Mouse (Mus musculus): ENCODE data around the gene Spsb3.

Spsb3 gene

DNA sequence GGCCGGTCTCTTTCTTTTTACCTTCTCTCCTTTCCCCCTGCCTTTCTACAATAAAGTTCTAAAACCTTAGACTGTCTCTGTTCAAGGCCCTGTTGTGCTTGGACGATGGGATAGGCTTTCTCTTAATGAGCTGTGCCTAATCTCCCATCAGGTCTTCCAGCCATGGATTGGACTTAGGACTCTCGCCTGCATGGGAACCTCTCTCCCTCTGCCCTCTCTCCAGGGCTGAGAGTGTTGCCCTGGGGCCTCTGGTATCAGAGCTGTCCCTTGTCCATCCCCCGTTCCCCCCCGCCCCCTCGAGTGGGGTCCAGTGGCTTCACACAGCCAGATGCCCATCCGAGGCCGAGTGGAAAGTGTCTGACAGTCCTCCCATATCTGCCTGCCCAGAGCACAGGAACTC lies 11.5 kb upstream of the Spsb3 start:
- no peak for DNase-seq

- no peak for DNase-seq
These were observed 8.9 kb upstream of the Spsb3 start for GRCm38 (mm10) chr17:24877336-24878116.

DNA sequence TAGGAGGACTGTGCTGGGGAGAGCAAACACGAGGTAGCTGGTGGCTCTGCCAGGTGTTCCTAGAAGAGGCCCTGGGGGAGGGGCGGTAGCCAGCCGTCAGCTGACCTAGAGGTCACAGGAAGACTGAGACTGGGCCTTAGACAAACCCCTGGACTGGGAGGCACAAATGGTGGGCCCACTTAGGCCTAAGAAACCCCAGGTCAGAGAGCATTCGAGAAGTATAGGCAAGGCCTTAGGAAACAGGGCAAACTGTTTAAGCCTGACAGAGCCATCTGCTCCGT lies 8.4 kb upstream of the Spsb3 start:
- peak; percentile 48 to 69 for DNase-seq

DNA sequence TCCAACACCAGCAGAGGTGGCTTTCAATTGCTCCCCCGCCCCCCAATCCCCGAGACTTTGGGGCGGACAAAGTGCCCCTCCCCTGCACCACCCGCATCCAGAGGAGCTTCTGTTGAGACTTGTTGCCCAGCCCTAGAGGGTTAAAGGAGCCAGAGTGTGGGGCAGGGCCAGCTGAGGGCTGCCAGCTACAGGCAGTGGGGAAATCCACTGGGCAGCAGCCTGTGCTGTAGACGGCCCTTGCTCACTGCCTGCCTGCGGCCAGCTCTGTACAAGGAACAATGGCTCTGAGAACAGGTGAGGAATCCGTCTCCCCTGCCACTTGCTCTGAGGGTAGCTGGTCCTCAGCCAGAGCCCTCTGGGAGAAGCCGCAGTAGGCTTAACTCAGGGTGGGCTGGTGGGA lies 7.9 kb upstream of the Spsb3 start:
- no peak for DNase-seq

DNA sequence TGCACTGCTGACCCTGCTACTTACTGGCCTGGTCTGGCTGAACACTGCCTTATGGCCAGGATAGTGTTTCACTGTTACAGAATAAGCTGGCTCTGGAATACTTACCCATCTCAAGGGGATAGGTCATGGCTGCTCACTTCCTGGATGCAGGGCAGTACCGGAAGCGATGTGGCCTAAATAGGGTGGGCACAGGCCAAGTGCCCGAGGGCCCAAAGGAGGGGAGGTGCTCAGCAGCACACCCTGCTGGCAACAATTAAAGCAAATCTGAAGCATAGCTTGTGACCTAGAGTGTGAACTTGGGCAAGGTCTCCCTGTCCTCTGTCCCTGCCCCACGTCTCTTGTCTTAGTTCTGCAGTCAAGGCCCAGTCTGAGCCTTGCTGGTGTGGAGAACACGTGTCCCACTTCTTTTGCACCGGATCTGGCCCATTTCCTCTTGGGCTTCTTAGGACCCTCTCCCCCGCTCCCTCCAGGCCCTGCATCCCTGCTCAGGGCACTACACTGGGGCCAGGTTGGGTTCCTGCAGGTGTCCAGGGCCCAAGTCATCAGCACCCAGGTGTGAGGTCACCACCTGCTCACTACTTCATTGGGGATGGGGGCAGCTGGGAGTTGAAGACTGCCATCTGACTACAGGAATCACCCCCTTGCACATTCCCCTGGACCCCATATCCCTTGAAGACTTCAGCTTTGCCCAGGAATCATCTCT lies 4.6 kb upstream of the Spsb3 start:
- peak in 1 of 2 experiments; percentile 50 for DNase-seq

DNA sequence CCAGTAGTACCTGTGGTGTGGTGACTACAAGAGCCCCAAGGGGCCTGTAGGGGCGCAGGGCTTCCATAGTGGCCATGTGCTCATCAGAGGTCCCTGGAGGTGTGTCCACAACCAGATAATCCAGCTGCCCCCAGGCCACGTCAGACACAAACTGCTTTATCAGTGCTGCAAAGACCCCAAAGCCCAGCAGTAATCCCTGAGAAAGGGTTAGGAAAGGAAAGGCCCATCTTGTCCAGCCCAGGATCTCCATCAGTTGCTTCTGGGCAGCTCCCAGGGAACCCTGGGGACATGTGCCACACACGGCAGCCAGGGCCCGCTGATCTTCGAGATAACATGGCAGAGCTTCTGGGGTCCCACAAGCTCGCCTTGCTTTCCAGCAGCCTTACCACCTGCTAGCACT lies 2.1 kb upstream of the Spsb3 start:
- DNase-seq, result no peak

DNA sequence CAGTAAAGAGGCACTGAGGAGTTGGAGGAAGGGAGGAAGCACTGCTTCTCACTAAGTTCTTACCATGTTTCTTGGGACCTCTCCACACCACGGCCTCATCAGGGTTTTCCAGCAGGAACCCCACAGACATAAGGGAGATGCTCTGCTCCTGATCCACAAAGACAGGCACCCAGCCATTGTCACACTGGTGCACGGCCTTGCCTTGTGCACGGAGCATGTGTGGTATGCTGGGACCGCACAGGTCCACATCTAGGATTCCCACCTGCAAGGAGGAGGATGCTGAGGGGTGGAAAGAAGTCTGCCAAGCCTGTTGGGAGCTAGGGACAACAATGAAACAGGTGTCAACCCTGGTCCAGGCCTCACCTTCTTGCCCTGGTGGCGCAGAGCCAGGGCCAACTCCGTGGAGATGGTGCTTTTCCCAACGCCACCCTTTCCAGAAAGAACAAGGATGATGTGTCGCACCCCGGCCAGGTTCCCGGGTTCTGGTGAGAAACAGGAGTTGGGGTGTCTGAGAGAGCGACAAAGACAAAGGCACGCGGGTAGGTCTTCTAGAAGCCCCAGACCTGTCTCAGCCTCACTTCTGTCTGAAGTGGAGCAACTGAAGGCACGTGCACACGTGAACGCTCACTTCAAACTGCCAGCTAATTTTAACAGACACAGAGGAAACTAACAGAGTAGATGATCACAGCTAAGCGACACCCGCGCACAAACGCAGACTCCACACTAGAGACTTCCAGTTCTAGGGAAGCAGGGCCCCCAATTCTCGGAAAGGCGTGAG lies 898 bp upstream of the Spsb3 start:
- peak in 1 of 2 experiments; percentile 29 for DNase-seq

- DNase-seq, result no peak
These were observed 459 bp downstream of the Spsb3 start for GRCm38 (mm10) chr17:24886932-24887271.

DNA sequence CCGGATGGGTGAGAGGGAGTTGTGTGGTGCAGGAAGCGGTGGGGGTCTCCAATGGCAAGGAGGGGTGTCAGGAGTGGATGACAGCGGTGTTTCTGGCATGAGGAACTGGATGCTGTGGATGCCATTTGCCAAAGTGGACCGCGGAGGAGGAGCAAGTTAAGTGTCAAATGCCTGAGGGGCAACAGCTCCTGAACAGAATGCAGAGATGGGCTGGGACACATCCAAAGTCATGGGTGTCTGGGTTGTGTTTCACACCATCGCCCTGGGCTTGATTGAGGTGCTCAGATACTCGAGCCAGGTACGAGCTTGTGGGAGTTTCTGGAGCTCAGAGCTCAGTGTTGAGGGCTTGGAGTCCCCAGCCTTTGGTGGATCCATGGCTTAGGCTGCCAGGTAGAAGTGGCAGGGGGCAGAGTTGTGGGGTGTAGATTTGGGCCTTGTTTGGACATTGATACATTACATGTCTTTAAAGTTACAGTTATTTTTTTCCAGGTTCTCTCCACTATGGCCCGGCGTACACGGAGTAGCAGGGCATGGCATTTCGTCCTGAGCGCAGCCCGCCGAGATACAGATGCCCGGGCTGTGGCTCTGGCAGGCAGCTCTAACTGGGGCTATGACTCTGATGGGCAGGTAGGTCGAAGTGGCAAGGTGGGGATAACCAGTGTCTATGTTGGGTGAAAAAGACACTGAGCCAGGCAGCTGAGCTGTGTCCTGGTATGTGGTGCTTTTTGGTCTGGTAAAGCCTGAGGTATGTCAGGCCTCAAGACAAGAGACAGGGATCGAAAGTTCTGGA lies 1.0 kb downstream of the Spsb3 start:
- peak in 1 of 2 experiments; percentile 26 for DNase-seq

- DNase-seq, result no peak
These were observed 2.4 kb downstream of the Spsb3 start for GRCm38 (mm10) chr17:24888862-24889261.

GRCm38 (mm10) chr17:24890151-24891092 lies 4.0 kb downstream of the Spsb3 start:
- DNase-seq, result no peak

DNA sequence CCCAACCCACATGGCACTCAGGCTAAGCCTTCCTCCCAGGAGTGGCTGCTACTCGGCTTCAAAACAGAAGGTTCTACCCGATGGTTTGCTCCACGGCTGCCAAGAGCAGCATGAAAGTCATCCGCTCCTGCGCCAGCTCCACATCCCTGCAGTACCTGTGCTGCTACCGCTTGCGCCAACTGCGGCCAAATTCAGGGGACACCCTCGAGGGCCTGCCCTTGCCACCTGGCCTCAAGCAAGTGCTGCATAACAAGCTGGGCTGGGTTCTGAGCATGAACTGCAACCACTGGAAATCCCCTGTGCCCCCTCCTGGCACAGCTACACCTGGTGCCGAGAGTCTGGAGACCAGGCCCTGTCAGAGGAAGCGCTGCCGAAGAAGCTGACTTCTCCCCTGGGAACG lies 4.9 kb downstream of the Spsb3 start:
- DNase-seq, result no peak

DNA sequence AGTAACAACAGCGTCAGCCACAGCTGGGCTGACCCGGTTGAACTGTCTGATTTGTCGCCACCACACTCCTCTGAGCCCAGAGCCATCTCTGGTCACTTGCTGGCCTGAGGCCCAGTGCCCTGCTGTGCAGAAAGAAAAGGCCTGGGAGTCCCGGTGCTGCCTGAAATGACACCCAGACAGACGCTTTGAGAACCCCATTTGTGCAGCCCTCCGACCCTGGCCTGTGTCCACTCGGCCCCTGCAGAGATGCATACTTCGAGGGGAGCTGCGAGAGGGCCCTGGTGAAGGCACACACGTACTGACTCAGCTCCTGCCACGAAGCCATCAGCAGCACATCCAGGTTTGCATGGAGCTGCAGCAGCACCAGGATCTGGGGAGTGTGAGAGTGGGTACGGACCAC lies 6.3 kb downstream of the Spsb3 start:
- no peak for DNase-seq

GRCm38 (mm10) chr17:24893276-24893675 lies 6.8 kb downstream of the Spsb3 start:
- DNase-seq, result no peak

DNA sequence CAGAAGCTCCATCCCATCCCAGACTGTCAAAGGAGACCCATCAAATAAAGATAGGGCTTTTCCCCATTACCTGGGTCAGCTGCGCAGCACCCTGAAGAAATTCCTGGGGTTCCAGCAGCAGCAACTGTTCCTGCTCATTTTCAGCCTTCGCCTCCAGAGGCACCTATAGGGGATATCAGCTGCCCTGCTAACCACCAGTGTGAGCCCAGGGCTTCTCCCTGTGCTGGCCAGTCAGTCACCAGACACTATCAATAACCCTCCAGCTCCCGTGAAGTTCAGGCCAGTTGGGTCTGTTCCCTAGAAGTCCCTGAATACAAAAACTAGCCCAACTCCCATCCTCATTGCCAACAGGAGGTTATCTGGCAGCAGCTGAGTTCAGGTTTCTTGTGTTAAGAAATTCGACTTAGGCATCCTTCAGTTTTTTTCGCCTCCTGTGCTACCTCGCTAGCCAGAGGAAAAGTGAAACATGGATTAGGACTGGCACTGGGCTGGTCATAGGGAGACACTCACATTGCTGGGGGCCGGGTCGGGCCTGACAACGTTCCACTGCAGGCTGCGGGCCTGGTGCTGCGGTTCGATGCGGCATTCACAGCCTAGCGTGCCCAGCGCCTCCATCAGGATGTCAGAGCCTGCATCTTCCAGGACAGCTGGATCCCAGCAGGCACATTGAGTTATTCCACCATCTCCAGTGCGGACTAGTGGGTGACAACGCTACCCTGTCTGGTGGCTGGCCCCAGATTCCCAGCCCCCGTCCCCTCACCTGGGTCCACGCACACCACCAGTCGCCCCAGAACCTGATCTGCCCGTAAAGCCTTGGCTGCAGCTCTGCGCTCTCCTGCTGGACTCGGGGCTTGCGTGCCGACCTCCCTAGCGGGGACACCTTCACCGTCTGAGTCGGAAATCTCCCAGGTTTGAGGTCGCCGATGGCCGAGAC lies 7.9 kb downstream of the Spsb3 start:
- no peak for DNase-seq

GRCm38 (mm10) chr17:24894995-24895547 lies 8.6 kb downstream of the Spsb3 start, which contains the start of the genes Eme2 and Mrps34:
Gene Eme2 (minus strand): TSS chr17:24895087.
Gene Mrps34 (plus strand): TSS chr17:24895116.
- peak; percentile 87 to 88 for DNase-seq

DNA sequence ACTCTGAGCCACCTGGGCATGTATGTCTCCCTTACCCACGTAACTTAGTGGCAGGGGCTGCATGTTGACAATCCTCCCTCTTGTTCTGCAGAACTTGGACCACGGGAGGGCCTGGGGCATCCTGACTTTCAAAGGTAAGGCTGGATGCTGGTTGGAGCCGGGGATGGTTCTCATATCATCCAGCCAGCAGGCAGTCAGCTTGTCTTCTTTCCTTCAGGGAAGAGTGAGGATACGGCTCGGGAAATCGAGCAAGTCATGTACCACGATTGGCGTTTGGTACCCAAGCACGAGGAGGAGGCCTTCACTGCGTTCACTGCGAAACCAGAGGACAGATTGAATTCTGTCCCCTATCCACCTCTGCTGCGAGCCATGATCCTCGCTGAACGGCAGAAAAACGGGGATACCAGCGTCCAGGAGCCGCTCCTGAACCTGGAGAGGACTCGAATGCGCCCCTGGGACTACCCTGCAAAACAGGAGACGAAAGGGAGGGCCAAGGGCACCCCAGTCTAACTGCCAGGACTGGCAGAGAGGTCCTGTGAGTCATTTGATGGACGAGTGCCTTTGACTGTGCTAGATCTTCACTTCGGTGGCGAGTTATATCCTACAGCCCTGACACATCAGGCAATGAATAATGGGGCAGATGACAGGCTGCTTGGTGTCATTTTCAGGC lies 9.3 kb downstream of the Spsb3 start:
- DNase-seq, result no peak

DNA sequence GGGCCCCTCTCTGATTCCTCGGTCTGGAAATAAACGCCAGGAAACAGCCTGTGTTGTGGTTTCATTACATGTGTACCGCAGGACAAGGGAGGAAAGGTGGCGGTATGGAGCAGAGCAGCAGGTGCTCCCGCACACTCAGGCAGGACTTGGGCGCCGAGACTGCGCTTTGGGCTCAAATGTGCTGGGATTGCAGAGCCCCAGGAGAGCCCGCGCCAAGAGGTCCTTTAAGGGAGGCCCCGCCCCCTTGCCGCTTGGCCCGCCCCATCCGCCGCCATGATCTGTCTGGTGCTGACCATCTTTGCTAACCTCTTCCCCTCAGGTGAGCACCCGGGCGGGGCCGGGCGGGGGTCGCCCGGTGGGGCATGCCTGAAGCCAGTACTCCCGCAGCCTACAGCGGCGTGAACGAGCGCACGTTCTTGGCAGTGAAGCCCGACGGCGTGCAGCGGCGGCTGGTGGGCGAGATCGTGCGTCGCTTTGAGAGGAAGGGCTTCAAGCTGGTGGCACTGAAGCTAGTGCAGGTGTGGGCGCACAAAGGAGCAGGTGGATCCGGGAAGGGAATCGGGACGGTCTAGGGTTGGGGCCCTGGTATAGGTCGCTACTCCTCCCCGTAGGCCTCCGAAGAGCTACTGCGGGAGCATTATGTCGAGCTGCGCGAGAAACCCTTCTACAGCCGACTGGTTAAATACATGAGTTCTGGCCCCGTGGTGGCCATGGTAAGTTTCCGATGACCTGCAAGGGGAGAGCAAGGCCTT lies 10.0 kb downstream of the Spsb3 start, which contains the start of gene Nme3:
Gene Nme3, plus strand, starts transcription at position 260 of the 752 bp plus-strand sequence.
- DNase-seq, result peak; percentile 78 to 81

DNA sequence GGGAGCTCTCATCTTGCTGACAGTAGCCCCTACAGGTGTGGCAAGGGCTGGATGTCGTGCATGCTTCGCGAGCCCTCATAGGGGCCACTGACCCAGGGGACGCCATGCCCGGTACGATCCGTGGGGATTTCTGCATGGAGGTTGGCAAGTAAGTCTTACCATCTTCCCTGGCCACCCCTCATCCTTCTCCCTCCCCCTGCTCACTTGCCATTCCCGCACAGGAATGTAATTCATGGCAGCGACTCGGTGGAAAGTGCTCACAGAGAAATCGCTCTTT lies 10.5 kb downstream of the Spsb3 start:
- DNase-seq, result peak in 1 of 2 experiments; percentile 30
